Mouse (Mus musculus) kidney, embryonic 16.5 days (tissue): ENCODE results near the gene Gm4177. TPM values are rescaled to one million over a fixed set of nuclear protein-coding genes. Genes with fewer than 3 reads are reported as not detected.
"Not testable (repeated sequence)": the region's sequence is repeated elsewhere in the genome, so short reads cannot be mapped to it uniquely, and the experiment has no call there.

ENCODE experiments used
- ATAC-seq: fragments of 200-750 bp; cut with Nextera tagmentation; 2 replicates; pipeline ENCODE4 v1.8.0; 2017; ENCODE audit warnings: moderate TSS enrichment; ENCODE audit not compliant: low FRiP score, low TSS enrichment
- H3K27ac ChIP-seq: fragments of 300-500 bp; sonication (generic); 2 replicates; pipeline ENCODE4 v1.5.1; 2014; ENCODE audit warnings: low read length
- H3K27me3 ChIP-seq: fragments of 300-500 bp; sonication (generic); 2 replicates; pipeline ENCODE4 v1.6.1; 2014; ENCODE audit warnings: low read length, control low read depth, mixed read lengths; ENCODE audit not compliant: insufficient read depth
- H3K36me3 ChIP-seq: fragments of 300-500 bp; sonication (generic); 2 replicates; pipeline ENCODE4 v1.6.1; 2014; ENCODE audit warnings: low read length, control low read depth, mixed read lengths; ENCODE audit not compliant: insufficient read depth
- H3K4me1 ChIP-seq: fragments of 300-500 bp; sonication (generic); 2 replicates; pipeline ENCODE4 v1.6.1; 2014; ENCODE audit warnings: low read length, control low read depth, mixed read lengths; ENCODE audit not compliant: insufficient read depth
- H3K4me2 ChIP-seq: fragments of 300-500 bp; sonication (generic); replicated peaks from 2 replicates; pipeline ENCODE4 v1.6.1; 2014; ENCODE audit warnings: low read depth, low read length
- H3K4me3 ChIP-seq: fragments of 300-500 bp; sonication (generic); 2 replicates; pipeline ENCODE4 v1.5.1; 2014; ENCODE audit warnings: mild to moderate bottlenecking, low read length
- H3K9ac ChIP-seq: fragments of 300-500 bp; sonication (generic); replicated peaks from 2 replicates; pipeline ENCODE4 v1.6.1; 2014; ENCODE audit warnings: low read length
- H3K9me3 ChIP-seq: fragments of 300-500 bp; sonication (generic); 2 replicates; pipeline ENCODE4 v1.6.1; 2016; ENCODE audit warnings: low read length, control low read depth
- WGBS: fragments of 180-500 bp; shearing (Covaris S2); extraction: QIAGEN DNeasy Blood & Tissue Kit; methylation state at CpG from one replicate; pipeline ENCODE4 v1.1.7; 2014; 5-methylcytosine and 5-hydroxymethylcytosine counted together
- polyA plus RNA-seq: library from polyadenylated mRNA; unstranded; fragments of >200 nt; fragmentation: Nextera tagmentation; extraction: Ambion mirVana; gene quantifications from 2 replicates; pipeline ENCODE4 v1.2.1, GENCODE M21; 2015

Gene Gm4177
- not detected in 2 replicates for polyA plus RNA-seq

- not testable (repeated sequence) for H3K9me3 ChIP-seq, H3K4me3 ChIP-seq, H3K36me3 ChIP-seq, H3K27ac ChIP-seq, H3K9ac ChIP-seq, H3K4me2 ChIP-seq, H3K4me1 ChIP-seq, ATAC-seq, H3K27me3 ChIP-seq
- WGBS, result no CpG with 5 or more reads among the region's 3 CpGs
Measured at GRCm38 (mm10) chr7:21796628-21797027, at the start of gene Gm4177. Gene Gm4177, minus strand, starts transcription at chr7:21796728.

DNA sequence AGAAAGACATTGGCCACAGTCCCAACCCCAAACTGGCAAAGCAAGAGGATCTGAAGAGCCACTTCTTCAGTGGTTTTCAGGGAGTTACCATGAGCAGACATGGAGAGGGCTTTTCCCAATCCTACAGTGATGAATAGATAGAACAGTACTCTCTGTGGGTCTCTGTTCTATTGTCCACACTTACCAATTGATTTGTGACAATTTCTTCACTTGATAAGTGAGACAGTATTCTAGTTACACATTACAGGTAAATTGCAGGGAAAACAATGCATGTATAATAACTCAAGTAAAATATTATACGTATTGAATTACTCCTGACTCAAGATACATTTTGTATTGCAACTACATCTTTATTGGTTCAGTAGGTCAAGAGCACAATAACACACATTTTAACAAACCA is 47.6 kb upstream of the Gm4177 start, which contains the start of gene Gm5725:
Gm5725 (minus strand) TSS at position 101 of the 400 bp plus-strand sequence.
- not testable (repeated sequence) for H3K4me1 ChIP-seq, H3K9ac ChIP-seq, H3K27ac ChIP-seq, H3K36me3 ChIP-seq, ATAC-seq, H3K27me3 ChIP-seq, H3K4me2 ChIP-seq, H3K4me3 ChIP-seq, H3K9me3 ChIP-seq
- no CpG with 5 or more reads among the region's 1 CpGs for WGBS

DNA sequence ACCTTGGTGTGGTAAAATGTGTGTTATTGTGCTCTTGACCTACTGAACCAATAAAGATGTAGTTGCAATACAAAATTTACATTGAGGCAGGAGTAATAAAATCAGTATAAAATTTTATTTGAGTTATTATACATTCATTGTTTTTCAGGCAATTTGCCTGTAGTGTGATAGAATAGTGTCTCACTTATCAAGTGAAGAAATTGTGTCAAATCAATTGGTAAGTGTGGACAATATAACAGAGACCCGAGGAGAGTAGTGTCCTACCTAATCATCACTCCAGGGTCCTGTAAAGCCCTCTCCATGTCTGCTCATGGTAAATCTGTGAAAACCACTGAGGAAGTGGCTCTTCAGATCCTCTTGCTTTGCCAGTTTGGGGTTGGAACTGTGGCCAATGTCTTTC is 35.5 kb upstream of the Gm4177 start, which contains the start of gene Vmn1r135:
Vmn1r135 (plus strand) TSS at position 301 of the 400 bp plus-strand sequence.
- not testable (repeated sequence) for H3K27ac ChIP-seq, H3K27me3 ChIP-seq, H3K9ac ChIP-seq, H3K4me3 ChIP-seq, H3K9me3 ChIP-seq, H3K4me1 ChIP-seq, ATAC-seq, H3K36me3 ChIP-seq, H3K4me2 ChIP-seq
- no CpG with 5 or more reads among the region's 1 CpGs for WGBS

- not testable (repeated sequence) for H3K27ac ChIP-seq, H3K4me2 ChIP-seq, H3K4me1 ChIP-seq, ATAC-seq, H3K27me3 ChIP-seq, H3K4me3 ChIP-seq, H3K9me3 ChIP-seq, H3K36me3 ChIP-seq, H3K9ac ChIP-seq
- no CpG with 5 or more reads among the region's 5 CpGs for WGBS
Measured at GRCm38 (mm10) chr7:21761375-21761774, 35.2 kb downstream of the Gm4177 start, which contains the start of gene Gm4175. Gene Gm4175, minus strand, starts transcription at chr7:21761475.

Other genes starting within 250 kb of the Gm4177 start
- not detected in 2 replicates for gene Vmn1r132, start 182.6 kb downstream of the Gm4177 start, polyA plus RNA-seq
- not detected in 2 replicates for gene Gm4175, start 35.3 kb downstream of the Gm4177 start, polyA plus RNA-seq
- not detected in 2 replicates for gene Vmn1r135, start 35.6 kb upstream of the Gm4177 start, polyA plus RNA-seq
- not detected in 2 replicates for gene Gm5725, start 47.5 kb upstream of the Gm4177 start, polyA plus RNA-seq
- gene Gm5891, start 124.6 kb upstream of the Gm4177 start, polyA plus RNA-seq, result not detected in 2 replicates
- not detected in 2 replicates for gene Vmn1r137, start 197.9 kb upstream of the Gm4177 start, polyA plus RNA-seq
- gene Vmn1r138, start 232.2 kb upstream of the Gm4177 start, polyA plus RNA-seq, result not detected in 2 replicates